Mouse (Mus musculus) frontal cortex, postnatal 25 days (tissue): ENCODE measurements around the gene Khdc1a.

ENCODE experiments used
- DNase-seq, 2 experiments: peaks; one replicate each; pipeline ENCODE4 v3.0.0; 2022; ENCODE audit warnings: low spot score in 2 of 2

Gene Khdc1a

GRCm38 (mm10) chr1:21391138-21391671, 41.8 kb downstream of the Khdc1a start:
- no peak for DNase-seq
